9 mouse cellular contexts compared by ENCODE assay signal in the genomic region with DNA sequence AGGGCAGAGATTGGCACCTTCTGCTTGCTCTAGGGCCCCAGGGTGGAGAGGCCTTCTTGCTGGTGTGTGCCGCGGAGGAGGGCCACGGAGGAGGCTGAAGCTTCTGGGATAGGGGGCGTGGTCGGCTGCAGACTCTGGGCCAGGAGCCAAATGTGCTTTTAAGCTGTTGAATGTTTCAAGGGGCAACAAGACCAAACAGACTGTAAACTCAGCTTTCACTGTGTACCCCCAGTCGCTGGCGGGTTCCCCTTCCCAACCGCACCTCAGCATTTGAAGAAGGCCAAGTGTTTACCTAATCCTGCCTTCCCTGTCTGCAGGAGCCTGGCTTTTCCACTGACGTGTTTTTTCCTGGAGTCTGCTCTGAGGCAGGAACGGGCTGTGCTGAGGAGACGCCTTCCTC. TPM values are rescaled to one million over a fixed set of nuclear protein-coding genes. Genes with fewer than 3 reads are reported as not detected.
DNase-seq lines count a peak whose midpoint lies in the region; ATAC-seq and TF ChIP-seq lines count a peak whose summit lies in the region.
"Had no signal": no experiment of that assay in that cellular context is flagged by ENCODE, and none has a peak within 500 bp of the region (broad histone marks: within the 10 kb centered on the region; RNA-seq: fewer than 3 reads in every experiment).

No protein-coding gene starts in this region.

- no peak overlapping the region for H3K4me2 ChIP-seq in hindbrain, embryonic 13.5 days
- H3K4me2 ChIP-seq in hindbrain, embryonic 16.5 days (ENCODE audit: low read length) = no peak overlapping the region
- peak overlapping the region; percentile 32; the same call in 1 of the 2 replicates for H3K4me2 ChIP-seq in lung, embryonic 14.5 days

- no peak for TF ChIP-seq CTCF in gastrocnemius, adult 2 months (IDR thresholded peaks at IDR 0.05)
- no peak for TF ChIP-seq CTCF in lung, embryonic 14.5 days (IDR thresholded peaks at IDR 0.05; ENCODE audit: low read depth)

- no peak overlapping the region for H3K4me3 ChIP-seq in hindbrain, embryonic 13.5 days
- H3K4me3 ChIP-seq in hindbrain, embryonic 16.5 days (ENCODE audit: low read length) = no peak overlapping the region
- no peak overlapping the region for H3K4me3 ChIP-seq in gastrocnemius, adult 2 months
- no peak overlapping the region for H3K4me3 ChIP-seq in lung, embryonic 14.5 days (ENCODE audit: low read depth, low read length)
- H3K4me3 ChIP-seq: megakaryocyte, embryonic 14.5 days had no signal

- H3K4me1 ChIP-seq in hindbrain, embryonic 13.5 days (replicated peaks) = peaks cover 48% of the 10 kb centered on the region
- peaks cover 19% of the 10 kb centered on the region for H3K4me1 ChIP-seq in hindbrain, embryonic 16.5 days (ENCODE audit: control insufficient read depth, insufficient read depth, low read depth, low read length)
- H3K4me1 ChIP-seq in lung, embryonic 14.5 days (ENCODE audit: insufficient read depth) = peaks cover 46% of the 10 kb centered on the region

- H3K9me3 ChIP-seq in hindbrain, embryonic 13.5 days = no peaks in the 10 kb centered on the region
- H3K9me3 ChIP-seq in hindbrain, embryonic 16.5 days (ENCODE audit: control insufficient read depth, low read length) = no peaks in the 10 kb centered on the region
- no peaks in the 10 kb centered on the region for H3K9me3 ChIP-seq in lung, embryonic 14.5 days (ENCODE audit: low read depth, low read length)
- H3K9me3 ChIP-seq: megakaryocyte, embryonic 14.5 days had no signal

- WGBS in hindbrain, embryonic 13.5 days = 54% methylated on average over 11 of the region's 11 CpGs
- 40% methylated on average over 11 of the region's 11 CpGs for WGBS in hindbrain, embryonic 16.5 days
- WGBS in lung, embryonic 14.5 days = 9% methylated on average over 11 of the region's 11 CpGs

- DNase-seq in gastrocnemius, adult 2 months = peak; percentile 68
- DNase-seq in kidney, adult 11 months = peak; percentile 44
- peak; percentile 97 for DNase-seq in lung, embryonic 14.5 days
- DNase-seq in frontal cortex, postnatal 10 days (ENCODE audit: low spot score in 2 of 2) = no peak
- DNase-seq in left cerebral cortex, postnatal 25 days (ENCODE audit: low spot score in 2 of 2) = no peak

- intact Hi-C loops in gastrocnemius, adult 2 months (cut with DNase I) = no loop called here
- intact Hi-C loops in left cerebral cortex, postnatal 25 days (cut with DNase I) = no loop called here

- H3K9ac ChIP-seq in hindbrain, embryonic 13.5 days = no peak overlapping the region
- no peak overlapping the region for H3K9ac ChIP-seq in hindbrain, embryonic 16.5 days (ENCODE audit: low read depth, low read length)
- peak overlapping the region; percentile 34 for H3K9ac ChIP-seq in lung, embryonic 14.5 days

- peak overlapping the region; percentile 19 for H3K27ac ChIP-seq in hindbrain, embryonic 13.5 days
- H3K27ac ChIP-seq in hindbrain, embryonic 16.5 days (ENCODE audit: low read depth, low read length) = no peak overlapping the region
- H3K27ac ChIP-seq in gastrocnemius, adult 2 months = peak overlapping the region; percentile 69
- peak overlapping the region; percentile 91 for H3K27ac ChIP-seq in lung, embryonic 14.5 days (ENCODE audit: low read depth)

- no peak for ATAC-seq in hindbrain, embryonic 13.5 days (ENCODE audit: low FRiP score)
- no peak for ATAC-seq in hindbrain, embryonic 16.5 days
- ATAC-seq in lung, embryonic 14.5 days (ENCODE audit: insufficient read depth) = peak; percentile 82
- no peak for ATAC-seq in activated CD4-positive, CD25-positive, alpha-beta regulatory T cell, adult 4 months

- H3K27me3 ChIP-seq in hindbrain, embryonic 13.5 days = no peaks in the 10 kb centered on the region
- no peaks in the 10 kb centered on the region for H3K27me3 ChIP-seq in hindbrain, embryonic 16.5 days (replicated peaks; ENCODE audit: control insufficient read depth, insufficient read depth, low read length)
- no peaks in the 10 kb centered on the region for H3K27me3 ChIP-seq in lung, embryonic 14.5 days (ENCODE audit: insufficient read depth, low read length)

- no peaks in the 10 kb centered on the region for H3K36me3 ChIP-seq in hindbrain, embryonic 13.5 days
- H3K36me3 ChIP-seq in hindbrain, embryonic 16.5 days (ENCODE audit: control insufficient read depth, insufficient read depth, low read length) = no peaks in the 10 kb centered on the region
- H3K36me3 ChIP-seq in lung, embryonic 14.5 days (ENCODE audit: insufficient read depth) = peaks cover 37% of the 10 kb centered on the region; the same call in 1 of the 2 replicates

RNA-seq across cellular contexts. Expression of a gene that starts 48.0 kb away (rescaled TPM):
- 15.4 and 16.3 TPM in 2 replicates for polyA plus RNA-seq in hindbrain, embryonic 13.5 days (2015; fragmentation: Nextera tagmentation; extraction: Ambion mirVana)
- 9.2 and 13.5 TPM in 2 replicates for polyA plus RNA-seq in hindbrain, embryonic 16.5 days (2015; fragmentation: Nextera tagmentation; extraction: Ambion mirVana)
- total RNA-seq in gastrocnemius, adult 2 months (2021) = 10 to 100 TPM; 15.9 to 20.9 TPM
- polyA plus RNA-seq in lung, embryonic 14.5 days (2014; fragmentation: Nextera tagmentation; extraction: Ambion mirVana) = 81.7 and 83.2 TPM in 2 replicates
- polyA plus RNA-seq in activated CD4-positive, CD25-positive, alpha-beta regulatory T cell, adult 4 months (2017; shearing (Covaris generic)) = not detected
- total RNA-seq in left cerebral cortex, postnatal 25 days (2021) = 1 to 10 TPM; 6.9 to 7.0 TPM

Comparison
In these comparisons a context has a peak if more than half of its experiments do, and no peak if none do; other contexts are left out.
1. DNase-seq: peak in gastrocnemius, adult 2 months (single experiment), kidney, adult 11 months (single experiment) and lung, embryonic 14.5 days (single experiment); none in frontal cortex, postnatal 10 days (0 of 2) and left cerebral cortex, postnatal 25 days (0 of 2).
2. RNA of a gene that starts 48.0 kb away (polyA plus RNA-seq): 81.7 to 83.2 TPM in lung, embryonic 14.5 days, 15.4 to 16.3 TPM in hindbrain, embryonic 13.5 days and 9.2 to 13.5 TPM in hindbrain, embryonic 16.5 days; not detected in activated CD4-positive, CD25-positive, alpha-beta regulatory T cell, adult 4 months; every median in the first group is over 10 times any median in the second.